ENCODE assay signal across 8 mouse cellular contexts in the genomic region with DNA sequence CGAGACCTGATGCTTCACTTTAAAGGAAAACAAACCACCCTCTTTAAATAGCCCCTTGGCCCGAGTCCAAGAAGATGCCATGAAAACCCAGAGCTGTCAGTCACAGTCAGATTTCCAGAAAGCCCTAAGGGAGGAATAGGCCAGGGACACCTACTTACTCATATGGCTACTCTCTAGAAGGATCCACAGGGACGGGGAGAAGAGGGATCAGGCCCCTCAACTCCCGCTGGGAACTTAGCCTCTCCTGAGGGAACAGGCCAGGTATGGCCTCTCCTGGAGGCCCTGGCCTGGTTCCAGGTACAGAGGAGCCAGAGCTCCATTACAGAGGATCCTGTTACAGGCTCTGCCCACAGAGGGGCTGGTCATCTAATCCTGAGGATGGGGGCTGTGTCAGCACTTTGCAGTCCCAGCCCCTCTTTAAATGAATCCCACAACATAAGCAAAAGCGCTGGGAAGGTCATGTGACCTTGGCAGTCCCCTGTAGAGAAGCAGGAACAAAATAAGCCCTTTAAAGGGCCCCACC. TPM values are rescaled to one million over a fixed set of nuclear protein-coding genes. Genes with fewer than 3 reads are reported as not detected.
DNase-seq lines count a peak whose midpoint lies in the region; ATAC-seq and TF ChIP-seq lines count a peak whose summit lies in the region.

No protein-coding gene starts in this region.

- H3K9ac ChIP-seq in liver, postnatal 0 days (replicated peaks), result peak overlapping the region; percentile 38
- H3K9ac ChIP-seq in liver, embryonic 12.5 days, result no peak overlapping the region
- no peak overlapping the region for H3K9ac ChIP-seq in embryonic facial prominence, embryonic 15.5 days
- H3K9ac ChIP-seq in kidney, embryonic 15.5 days, result 0 out of 2 replicates have a peak overlapping the region, but pooled peaks have one; percentile 31
- peak overlapping the region; percentile 66 for H3K9ac ChIP-seq in neural tube, embryonic 15.5 days (replicated peaks)

- no peak overlapping the region for H3K4me3 ChIP-seq in liver, postnatal 0 days (ENCODE audit: low read depth, low read length)
- H3K4me3 ChIP-seq in liver, embryonic 12.5 days, result no peak overlapping the region
- peak overlapping the region; percentile 27 for H3K4me3 ChIP-seq in embryonic facial prominence, embryonic 15.5 days (replicated peaks)
- peak overlapping the region; percentile 41 for H3K4me3 ChIP-seq in kidney, embryonic 15.5 days (replicated peaks)
- peak overlapping the region; percentile 53 for H3K4me3 ChIP-seq in neural tube, embryonic 15.5 days (replicated peaks)

- no peak overlapping the region for H3K27ac ChIP-seq in liver, postnatal 0 days (ENCODE audit: low read depth)
- H3K27ac ChIP-seq in liver, embryonic 12.5 days, result no peak overlapping the region
- H3K27ac ChIP-seq in embryonic facial prominence, embryonic 15.5 days (replicated peaks), result peak overlapping the region; percentile 51
- peak overlapping the region; percentile 74 for H3K27ac ChIP-seq in kidney, embryonic 15.5 days
- H3K27ac ChIP-seq in neural tube, embryonic 15.5 days (replicated peaks), result no peak overlapping the region

- TF ChIP-seq CTCF in liver, postnatal 0 days (IDR thresholded peaks at IDR 0.05; ENCODE audit: low read depth), result no peak

- no peak for TF ChIP-seq EP300 in liver, postnatal 0 days (IDR thresholded peaks at IDR 0.05; ENCODE audit: low read depth)

- H3K4me2 ChIP-seq in liver, postnatal 0 days (ENCODE audit: low read depth, low read length), result no peak overlapping the region
- no peak overlapping the region for H3K4me2 ChIP-seq in liver, embryonic 12.5 days
- H3K4me2 ChIP-seq in embryonic facial prominence, embryonic 15.5 days (replicated peaks), result peak overlapping the region; percentile 40
- H3K4me2 ChIP-seq in kidney, embryonic 15.5 days, result peak overlapping the region; percentile 62
- peak overlapping the region; percentile 67 for H3K4me2 ChIP-seq in neural tube, embryonic 15.5 days

- peaks cover 2% of the 10 kb centered on the region; the same call in 1 of the 2 replicates for H3K27me3 ChIP-seq in liver, postnatal 0 days (ENCODE audit: insufficient read depth, low read length)
- H3K27me3 ChIP-seq in liver, embryonic 12.5 days (replicated peaks), result peaks cover 99% of the 10 kb centered on the region
- H3K27me3 ChIP-seq in embryonic facial prominence, embryonic 15.5 days, result no peaks in the 10 kb centered on the region
- peaks cover 7% of the 10 kb centered on the region; the same call in 1 of the 2 replicates for H3K27me3 ChIP-seq in kidney, embryonic 15.5 days
- no peaks in the 10 kb centered on the region for H3K27me3 ChIP-seq in neural tube, embryonic 15.5 days (replicated peaks)

- no peak for ATAC-seq in liver, postnatal 0 days
- ATAC-seq in liver, embryonic 12.5 days, result no peak
- peak; percentile 16; the same call in 1 of the 2 replicates for ATAC-seq in embryonic facial prominence, embryonic 15.5 days (ENCODE audit: insufficient number of reproducible peaks, low FRiP score, low TSS enrichment, low read depth)
- peak; percentile 52 for ATAC-seq in kidney, embryonic 15.5 days (replicated peaks; ENCODE audit: low FRiP score)
- ATAC-seq in neural tube, embryonic 15.5 days (ENCODE audit: low FRiP score), result no peak

- H3K9me3 ChIP-seq in liver, postnatal 0 days (ENCODE audit: low read length), result no peaks in the 10 kb centered on the region
- H3K9me3 ChIP-seq in liver, embryonic 12.5 days (replicated peaks), result no peaks in the 10 kb centered on the region
- H3K9me3 ChIP-seq in embryonic facial prominence, embryonic 15.5 days (replicated peaks), result no peaks in the 10 kb centered on the region
- H3K9me3 ChIP-seq in kidney, embryonic 15.5 days (replicated peaks), result no peaks in the 10 kb centered on the region
- no peaks in the 10 kb centered on the region for H3K9me3 ChIP-seq in neural tube, embryonic 15.5 days (replicated peaks)

- no peak for DNase-seq in liver, postnatal 0 days
- DNase-seq in thymus, postnatal 10 days (ENCODE audit: low spot score in 2 of 2), result no peak
- DNase-seq in T-cell, adult 2 months (ENCODE audit: low spot score), result no peak
- no peak for DNase-seq in layer of hippocampus, postnatal 36 days

- no peaks in the 10 kb centered on the region for H3K36me3 ChIP-seq in liver, postnatal 0 days (replicated peaks; ENCODE audit: insufficient read depth, low read length)
- H3K36me3 ChIP-seq in liver, embryonic 12.5 days, result no peaks in the 10 kb centered on the region
- H3K36me3 ChIP-seq in embryonic facial prominence, embryonic 15.5 days, result peaks cover 17% of the 10 kb centered on the region
- peaks cover 43% of the 10 kb centered on the region for H3K36me3 ChIP-seq in kidney, embryonic 15.5 days
- H3K36me3 ChIP-seq in neural tube, embryonic 15.5 days, result peaks cover 23% of the 10 kb centered on the region

- WGBS in liver, postnatal 0 days (ENCODE audit: insufficient replicate concordance), result 50% methylated on average over 5 of the region's 5 CpGs
- WGBS in liver, embryonic 12.5 days (ENCODE audit: insufficient replicate concordance), result 30% methylated on average over 5 of the region's 5 CpGs
- WGBS in embryonic facial prominence, embryonic 15.5 days, result 18% methylated on average over 5 of the region's 5 CpGs
- 14% methylated on average over 5 of the region's 5 CpGs for WGBS in kidney, embryonic 15.5 days
- WGBS in neural tube, embryonic 15.5 days, result 35% methylated on average over 5 of the region's 5 CpGs

- peaks cover 10% of the 10 kb centered on the region for H3K4me1 ChIP-seq in liver, postnatal 0 days (ENCODE audit: insufficient read depth)
- peaks cover 32% of the 10 kb centered on the region for H3K4me1 ChIP-seq in liver, embryonic 12.5 days
- H3K4me1 ChIP-seq in embryonic facial prominence, embryonic 15.5 days, result peaks cover 63% of the 10 kb centered on the region
- H3K4me1 ChIP-seq in kidney, embryonic 15.5 days, result peaks cover 74% of the 10 kb centered on the region
- peaks cover 50% of the 10 kb centered on the region for H3K4me1 ChIP-seq in neural tube, embryonic 15.5 days

RNA-seq across cellular contexts. Expression of a gene that starts 34.7 kb away (rescaled TPM):
- polyA plus RNA-seq in liver, postnatal 0 days (2015; fragmentation: Nextera tagmentation; extraction: Ambion mirVana), result 1.4 and 1.8 TPM in 2 replicates
- polyA plus RNA-seq in liver, embryonic 12.5 days (2016; fragmentation: Nextera tagmentation; extraction: Ambion mirVana), result 0.72 and 0.92 TPM in 2 replicates
- polyA plus RNA-seq in embryonic facial prominence, embryonic 15.5 days (2015; fragmentation: Nextera tagmentation; extraction: Ambion mirVana), result 8.9 and 10.0 TPM in 2 replicates
- polyA plus RNA-seq in kidney, embryonic 15.5 days (2015; fragmentation: Nextera tagmentation; extraction: Ambion mirVana), result 8.3 and 9.1 TPM in 2 replicates
- polyA plus RNA-seq in neural tube, embryonic 15.5 days (2015; fragmentation: Nextera tagmentation; extraction: Ambion mirVana), result 6.0 and 6.9 TPM in 2 replicates
- 1 to 10 TPM; 5.8 TPM for total RNA-seq in layer of hippocampus, postnatal 36 days (2021)

RNA-seq across cellular contexts. Expression of a gene that starts 36.9 kb away (rescaled TPM):
- polyA plus RNA-seq in liver, postnatal 0 days (2015; fragmentation: Nextera tagmentation; extraction: Ambion mirVana), result 23.0 and 25.7 TPM in 2 replicates
- polyA plus RNA-seq in liver, embryonic 12.5 days (2016; fragmentation: Nextera tagmentation; extraction: Ambion mirVana), result 92.4 and 92.9 TPM in 2 replicates
- polyA plus RNA-seq in embryonic facial prominence, embryonic 15.5 days (2015; fragmentation: Nextera tagmentation; extraction: Ambion mirVana), result 75.5 and 83.2 TPM in 2 replicates
- 81.3 and 87.4 TPM in 2 replicates for polyA plus RNA-seq in kidney, embryonic 15.5 days (2015; fragmentation: Nextera tagmentation; extraction: Ambion mirVana)
- polyA plus RNA-seq in neural tube, embryonic 15.5 days (2015; fragmentation: Nextera tagmentation; extraction: Ambion mirVana), result 109 and 111 TPM in 2 replicates
- total RNA-seq in layer of hippocampus, postnatal 36 days (2021), result 10 to 100 TPM; 84.4 to 95.9 TPM

RNA-seq across cellular contexts. Expression of a gene that starts 37.0 kb away (rescaled TPM):
- 3.5 and 3.6 TPM in 2 replicates for polyA plus RNA-seq in liver, postnatal 0 days (2015; fragmentation: Nextera tagmentation; extraction: Ambion mirVana)
- polyA plus RNA-seq in liver, embryonic 12.5 days (2016; fragmentation: Nextera tagmentation; extraction: Ambion mirVana), result 10.9 and 12.1 TPM in 2 replicates
- 17.8 and 18.5 TPM in 2 replicates for polyA plus RNA-seq in embryonic facial prominence, embryonic 15.5 days (2015; fragmentation: Nextera tagmentation; extraction: Ambion mirVana)
- 24.3 and 25.9 TPM in 2 replicates for polyA plus RNA-seq in kidney, embryonic 15.5 days (2015; fragmentation: Nextera tagmentation; extraction: Ambion mirVana)
- polyA plus RNA-seq in neural tube, embryonic 15.5 days (2015; fragmentation: Nextera tagmentation; extraction: Ambion mirVana), result 16.7 TPM in 2 replicates
- 10 to 100 TPM; 31.8 to 34.8 TPM for total RNA-seq in layer of hippocampus, postnatal 36 days (2021)

Comparison
In these comparisons a context has a peak if more than half of its experiments do, and no peak if none do; other contexts are left out.
1. H3K9ac ChIP-seq: peak in liver, postnatal 0 days (single experiment), kidney, embryonic 15.5 days (single experiment) and neural tube, embryonic 15.5 days (single experiment); none in liver, embryonic 12.5 days (single experiment) and embryonic facial prominence, embryonic 15.5 days (single experiment).
2. ATAC-seq: peak in embryonic facial prominence, embryonic 15.5 days (single experiment) and kidney, embryonic 15.5 days (single experiment); none in liver, postnatal 0 days (single experiment), liver, embryonic 12.5 days (single experiment) and neural tube, embryonic 15.5 days (single experiment).
3. H3K27ac ChIP-seq: peak in embryonic facial prominence, embryonic 15.5 days (single experiment) and kidney, embryonic 15.5 days (single experiment); none in liver, postnatal 0 days (single experiment), liver, embryonic 12.5 days (single experiment) and neural tube, embryonic 15.5 days (single experiment).
4. H3K4me2 ChIP-seq: peak in embryonic facial prominence, embryonic 15.5 days (single experiment), kidney, embryonic 15.5 days (single experiment) and neural tube, embryonic 15.5 days (single experiment); none in liver, postnatal 0 days (single experiment) and liver, embryonic 12.5 days (single experiment).
5. H3K4me3 ChIP-seq: peak in embryonic facial prominence, embryonic 15.5 days (single experiment), kidney, embryonic 15.5 days (single experiment) and neural tube, embryonic 15.5 days (single experiment); none in liver, postnatal 0 days (single experiment) and liver, embryonic 12.5 days (single experiment).